Mouse (Mus musculus): ENCODE results near the gene Dydc2. TPM values are rescaled to one million over a fixed set of nuclear protein-coding genes. Genes with fewer than 3 reads are reported as not detected.

Dydc2 gene
- not detected in 2 replicates for polyA plus RNA-seq (2012; ENCODE audit: insufficient read depth, low replicate concordance)

DNA sequence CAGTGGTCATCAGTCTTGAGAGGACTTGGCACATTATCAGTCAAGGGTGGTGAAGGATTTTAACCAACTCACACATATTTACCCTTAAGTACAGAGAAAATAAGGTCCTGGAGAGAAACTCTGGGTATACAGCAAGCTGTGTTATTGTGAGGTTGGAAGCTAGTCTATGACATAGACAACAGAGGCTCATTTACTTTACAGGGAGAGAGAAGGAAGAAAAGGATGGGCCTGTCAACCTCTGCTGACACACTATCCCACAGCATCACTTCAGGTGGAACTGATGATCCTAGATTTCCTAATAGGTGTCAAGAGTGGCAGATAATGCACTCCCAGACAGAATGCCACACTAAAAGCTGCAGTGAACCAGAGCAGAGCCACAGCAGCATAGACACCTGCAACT lies at the start of gene Dydc2:
Gene Dydc2 (minus strand): TSS at position 101 of the 400 bp plus-strand sequence.
- Histone ChIP-seq H3K27me3 (replicated peaks) (peaks cover 10% of the 10 kb centered on the region), H3K9me3 (no peaks in the 10 kb centered on the region), H3K36me3 (replicated peaks; ENCODE audit: low read length) (no peaks in the 10 kb centered on the region), H3K4me1 (peaks cover 6% of the 10 kb centered on the region), H3K4me3 (replicated peaks) (no peak within 1 kb of the TSS)
- TF ChIP-seq GATA1 (IDR thresholded peaks at IDR 0.05; ENCODE audit: borderline replicate concordance, low read length) (no peak), FLI1 (IDR thresholded peaks at IDR 0.05; ENCODE audit: low read length) (no peak)

- H3K4me1 ChIP-seq: no peaks in the 10 kb centered on the region
- no peak overlapping the region for H3K4me3 ChIP-seq (replicated peaks)
- TF ChIP-seq GATA1 (IDR thresholded peaks at IDR 0.05; ENCODE audit: borderline replicate concordance, low read length): no peak
- no peaks in the 10 kb centered on the region for H3K36me3 ChIP-seq (replicated peaks; ENCODE audit: low read length)
- H3K9me3 ChIP-seq: no peaks in the 10 kb centered on the region
- H3K27me3 ChIP-seq (replicated peaks): no peaks in the 10 kb centered on the region
Observed at GRCm38 (mm10) chr14:41116271-41116670, 47.3 kb upstream of the Dydc2 start.

GRCm38 (mm10) chr14:41112944-41113343 lies 43.9 kb upstream of the Dydc2 start:
- no peaks in the 10 kb centered on the region for H3K36me3 ChIP-seq (replicated peaks; ENCODE audit: low read length)
- TF ChIP-seq GATA1 (IDR thresholded peaks at IDR 0.05; ENCODE audit: borderline replicate concordance, low read length) (no peak), FLI1 (IDR thresholded peaks at IDR 0.05; ENCODE audit: low read length) (no peak)
- no peaks in the 10 kb centered on the region for H3K9me3 ChIP-seq
- no peaks in the 10 kb centered on the region for H3K4me1 ChIP-seq
- no peak overlapping the region for H3K4me3 ChIP-seq (replicated peaks)
- no peaks in the 10 kb centered on the region for H3K27me3 ChIP-seq (replicated peaks)

- TF ChIP-seq GATA1 (IDR thresholded peaks at IDR 0.05; ENCODE audit: borderline replicate concordance, low read length): no peak
- TF ChIP-seq FLI1 (IDR thresholded peaks at IDR 0.05; ENCODE audit: low read length): no peak
- Histone ChIP-seq H3K27me3 (replicated peaks) (no peaks in the 10 kb centered on the region), H3K9me3 (no peaks in the 10 kb centered on the region), H3K36me3 (replicated peaks; ENCODE audit: low read length) (no peaks in the 10 kb centered on the region), H3K4me3 (replicated peaks) (no peak overlapping the region), H3K4me1 (no peaks in the 10 kb centered on the region)
Observed at GRCm38 (mm10) chr14:41111031-41111668, 42.1 kb upstream of the Dydc2 start.

DNA sequence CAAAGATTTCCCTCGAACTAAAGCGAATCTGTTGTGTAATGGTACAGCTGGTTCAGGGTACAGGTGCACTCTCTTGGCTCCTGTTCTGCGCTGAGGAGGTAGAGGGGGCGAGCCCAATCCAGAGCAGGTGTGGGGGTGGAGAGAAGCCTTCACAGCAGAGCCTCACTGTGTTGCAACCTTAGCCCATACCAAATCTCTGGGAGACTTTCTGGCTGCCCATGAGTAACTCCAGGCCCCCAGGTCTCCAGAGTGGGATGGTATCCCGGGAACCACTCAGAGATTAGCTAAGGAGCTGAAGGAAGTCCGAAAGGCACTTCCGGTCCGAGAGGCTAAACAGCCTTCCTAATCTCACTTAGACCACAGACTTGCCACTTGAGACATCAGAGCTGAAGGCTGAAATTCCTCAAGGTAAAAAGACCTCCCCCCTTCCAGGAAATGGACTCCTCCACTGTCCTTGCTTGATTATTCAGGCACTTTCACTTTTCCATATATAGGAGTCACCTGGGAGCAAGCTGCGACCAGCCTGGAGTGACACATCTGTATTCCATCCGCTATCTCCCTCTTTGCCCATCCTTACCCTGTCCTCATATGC lies 35.9 kb upstream of the Dydc2 start, which contains the start of gene Mat1a:
Gene Mat1a (plus strand): TSS at position 183 of the 592 bp plus-strand sequence.
- Histone ChIP-seq H3K4me3 (replicated peaks) (no peak within 1 kb of the TSS), H3K36me3 (replicated peaks; ENCODE audit: low read length) (no peaks in the 10 kb centered on the region), H3K27me3 (replicated peaks) (no peaks in the 10 kb centered on the region), H3K4me1 (no peaks in the 10 kb centered on the region), H3K9me3 (no peaks in the 10 kb centered on the region)
- no peak for TF ChIP-seq FLI1 (IDR thresholded peaks at IDR 0.05; ENCODE audit: low read length)
- TF ChIP-seq GATA1 (IDR thresholded peaks at IDR 0.05; ENCODE audit: borderline replicate concordance, low read length): no peak

DNA sequence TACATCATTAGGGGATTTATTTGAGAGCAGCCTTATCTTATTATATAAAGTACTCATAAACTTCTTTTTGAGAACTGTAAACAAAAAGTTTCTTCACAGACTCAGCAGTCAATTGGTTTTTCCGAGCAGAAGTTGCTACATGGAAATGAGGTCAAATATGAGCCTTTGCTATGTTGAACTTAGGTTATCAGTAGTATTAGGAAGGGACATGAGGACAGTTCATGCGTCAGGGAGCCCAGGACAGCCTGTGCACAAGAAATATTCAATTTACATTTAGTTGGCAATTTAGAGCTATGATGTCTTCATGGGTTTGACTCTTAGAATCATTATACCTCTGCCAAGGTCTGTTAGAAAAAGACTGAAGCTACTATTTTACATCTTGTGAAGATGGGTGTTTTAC lies 33.3 kb upstream of the Dydc2 start:
- Histone ChIP-seq H3K4me1 (no peaks in the 10 kb centered on the region), H3K9me3 (no peaks in the 10 kb centered on the region), H3K4me3 (replicated peaks) (no peak overlapping the region), H3K27me3 (replicated peaks) (no peaks in the 10 kb centered on the region), H3K36me3 (replicated peaks; ENCODE audit: low read length) (no peaks in the 10 kb centered on the region)
- TF ChIP-seq GATA1 (IDR thresholded peaks at IDR 0.05; ENCODE audit: borderline replicate concordance, low read length) (no peak), FLI1 (IDR thresholded peaks at IDR 0.05; ENCODE audit: low read length) (no peak)

DNA sequence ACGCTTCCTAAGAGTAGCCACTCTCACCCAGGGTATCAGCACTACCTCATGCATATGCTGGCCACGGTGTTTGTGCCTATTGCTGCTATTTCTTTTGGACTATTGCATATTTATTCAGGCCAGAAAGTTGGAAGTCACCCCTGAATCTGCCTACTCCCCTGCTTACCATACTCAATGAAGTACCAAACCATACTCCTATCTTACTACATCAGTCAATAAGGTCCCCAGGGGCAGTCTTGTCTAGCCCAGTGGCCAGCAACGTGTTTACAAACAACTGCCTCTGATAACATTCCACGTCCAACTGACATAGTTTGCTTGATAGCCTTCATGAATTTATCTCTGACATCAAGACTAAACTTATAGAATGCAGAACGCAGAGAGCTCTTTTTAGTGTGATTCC lies 32.2 kb upstream of the Dydc2 start:
- TF ChIP-seq FLI1 (IDR thresholded peaks at IDR 0.05; ENCODE audit: low read length): no peak
- no peak for TF ChIP-seq GATA1 (IDR thresholded peaks at IDR 0.05; ENCODE audit: borderline replicate concordance, low read length)
- H3K9me3 ChIP-seq: no peaks in the 10 kb centered on the region
- H3K27me3 ChIP-seq (replicated peaks): no peaks in the 10 kb centered on the region
- H3K4me1 ChIP-seq: no peaks in the 10 kb centered on the region
- no peak overlapping the region for H3K4me3 ChIP-seq (replicated peaks)
- no peaks in the 10 kb centered on the region for H3K36me3 ChIP-seq (replicated peaks; ENCODE audit: low read length)

- TF ChIP-seq FLI1 (IDR thresholded peaks at IDR 0.05; ENCODE audit: low read length) (no peak), GATA1 (IDR thresholded peaks at IDR 0.05; ENCODE audit: borderline replicate concordance, low read length) (no peak)
- no peaks in the 10 kb centered on the region for H3K4me1 ChIP-seq
- H3K9me3 ChIP-seq: no peaks in the 10 kb centered on the region
- no peak overlapping the region for H3K4me3 ChIP-seq (replicated peaks)
- no peaks in the 10 kb centered on the region for H3K27me3 ChIP-seq (replicated peaks)
- no peaks in the 10 kb centered on the region for H3K36me3 ChIP-seq (replicated peaks; ENCODE audit: low read length)
Observed at GRCm38 (mm10) chr14:41100712-41101111, 31.7 kb upstream of the Dydc2 start.

- H3K36me3 ChIP-seq (replicated peaks; ENCODE audit: low read length): no peaks in the 10 kb centered on the region
- TF ChIP-seq GATA1 (IDR thresholded peaks at IDR 0.05; ENCODE audit: borderline replicate concordance, low read length): no peak
- TF ChIP-seq FLI1 (IDR thresholded peaks at IDR 0.05; ENCODE audit: low read length): no peak
- no peaks in the 10 kb centered on the region for H3K27me3 ChIP-seq (replicated peaks)
- no peak overlapping the region for H3K4me3 ChIP-seq (replicated peaks)
- no peaks in the 10 kb centered on the region for H3K4me1 ChIP-seq
- no peaks in the 10 kb centered on the region for H3K9me3 ChIP-seq
Observed at GRCm38 (mm10) chr14:41098726-41099125, 29.7 kb upstream of the Dydc2 start.

- Histone ChIP-seq H3K9me3 (no peaks in the 10 kb centered on the region), H3K27me3 (replicated peaks) (no peaks in the 10 kb centered on the region), H3K4me3 (replicated peaks) (no peak overlapping the region), H3K4me1 (no peaks in the 10 kb centered on the region), H3K36me3 (replicated peaks; ENCODE audit: low read length) (no peaks in the 10 kb centered on the region)
- no peak for TF ChIP-seq FLI1 (IDR thresholded peaks at IDR 0.05; ENCODE audit: low read length)
- no peak for TF ChIP-seq GATA1 (IDR thresholded peaks at IDR 0.05; ENCODE audit: borderline replicate concordance, low read length)
Observed at GRCm38 (mm10) chr14:41096296-41096860, 27.4 kb upstream of the Dydc2 start.
